Mouse (Mus musculus): ENCODE results near the gene Csdc2.

- TF ChIP-seq CTCF (IDR thresholded peaks at IDR 0.05; ENCODE audit: borderline replicate concordance, control insufficient read depth, extremely low read depth, insufficient read depth, low read length, poor library complexity) (no peak), POLR2A (IDR thresholded peaks at IDR 0.05; ENCODE audit: control insufficient read depth, extremely low read depth, insufficient read depth, low read length, poor library complexity) (no peak)
These were observed 27.7 kb downstream of the Csdc2 start for GRCm38 (mm10) chr15:81964262-81964661.
